Mouse (Mus musculus) liver, adult (tissue): Measurements from ENCODE around the gene Sephs1.
A peak's percentile ranks its signal among the peaks of the same experiment; 100 is the strongest.

Experiments used
- GATA4 ChIP-seq: IDR thresholded peaks from 2 replicates; pipeline ENCODE4 v1.6.1; 2014; ENCODE audit warnings: mild to moderate bottlenecking, low read length; ENCODE audit not compliant: insufficient replicate concordance

Gene Sephs1

DNA sequence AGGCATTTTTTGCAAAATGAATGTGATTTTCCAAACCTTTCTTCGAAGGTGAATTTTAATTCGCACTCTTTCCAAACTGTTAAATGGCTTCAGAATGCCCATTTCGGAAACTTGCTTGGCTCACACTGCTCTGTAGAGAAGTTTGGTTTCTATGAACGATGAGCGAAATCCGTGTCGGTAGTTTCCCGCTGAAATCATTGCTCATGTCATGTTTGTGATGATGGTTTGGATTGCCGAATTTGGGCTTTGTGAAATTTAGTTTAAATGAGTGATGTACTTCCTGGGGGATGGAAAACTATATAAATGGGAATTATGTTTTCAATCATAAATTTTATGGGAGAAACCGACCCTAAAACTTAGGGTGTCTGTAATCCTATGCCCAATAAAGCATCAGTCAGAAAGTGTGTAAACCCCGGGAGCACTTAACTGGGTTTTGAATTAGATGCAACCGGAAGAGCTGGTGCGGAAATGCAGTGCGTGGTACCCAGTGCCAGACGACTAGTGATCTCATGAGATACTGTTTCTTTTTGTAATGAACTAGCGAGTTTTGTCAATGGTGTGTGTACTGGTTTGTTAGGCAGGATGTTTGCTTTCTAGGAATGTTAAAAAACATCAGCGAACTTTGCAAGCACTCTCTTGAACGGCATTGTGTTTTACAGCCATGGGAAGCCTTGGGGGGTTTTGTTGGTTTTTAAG, 1.8 kb downstream of the Sephs1 start:
- TF ChIP-seq GATA4 = no peak

DNA sequence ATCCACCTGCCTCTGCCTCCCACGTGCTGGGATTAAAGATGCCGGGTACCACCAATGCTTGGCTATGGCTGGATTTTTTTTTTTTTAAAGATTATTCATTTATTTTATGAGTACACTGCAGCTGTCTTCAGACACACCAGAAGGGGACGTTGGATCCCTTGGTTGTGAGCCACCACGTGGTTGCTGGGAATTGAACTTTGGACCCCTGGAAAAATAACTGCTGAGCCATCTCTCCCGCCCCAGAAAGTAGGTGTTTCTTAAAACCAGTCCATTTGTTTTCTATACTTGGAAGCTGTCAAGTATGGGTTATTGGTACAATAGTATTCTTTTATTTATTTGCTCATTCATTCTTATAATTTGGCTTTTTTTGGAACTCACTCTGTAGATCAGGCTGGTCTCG, 5.5 kb downstream of the Sephs1 start:
- no peak for TF ChIP-seq GATA4

DNA sequence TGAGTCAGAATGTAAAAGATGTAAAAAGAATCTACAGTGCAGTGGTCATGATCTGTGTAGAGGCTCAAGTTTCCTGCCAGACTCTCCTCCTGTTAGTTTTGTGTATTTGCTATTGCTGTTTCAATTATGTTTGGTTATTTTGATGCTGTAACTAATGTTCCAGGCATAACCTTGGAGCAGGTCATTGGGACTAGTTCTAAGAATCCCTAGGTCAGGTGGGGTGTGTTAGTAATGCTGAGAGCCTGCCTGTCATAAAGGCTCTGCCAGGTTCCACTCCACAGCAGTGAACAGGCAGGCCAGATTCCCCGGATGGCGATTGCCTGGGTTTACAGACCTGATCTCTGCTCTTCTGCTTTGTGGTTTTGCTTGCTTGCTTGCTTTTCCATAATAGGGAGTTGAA, 14.2 kb downstream of the Sephs1 start:
- TF ChIP-seq GATA4 = no peak

DNA sequence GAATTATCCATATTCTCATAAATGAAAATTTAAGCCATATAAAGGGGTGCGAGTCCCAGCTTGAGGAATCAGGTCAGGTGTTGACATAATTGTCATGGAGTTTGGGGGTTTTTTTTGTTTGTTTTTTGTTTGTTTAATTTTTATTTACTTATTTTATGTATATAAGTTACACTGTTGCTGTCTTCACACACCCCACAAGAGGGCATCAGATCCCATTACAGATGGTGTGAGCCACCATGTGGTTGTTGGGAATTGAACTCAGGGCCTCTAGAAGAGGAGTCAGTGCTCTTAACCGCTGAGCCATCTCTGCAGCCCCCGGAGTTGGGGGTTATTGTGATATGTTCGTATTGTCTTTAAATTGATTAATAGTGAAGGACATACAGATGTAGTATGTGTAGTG, 15.6 kb downstream of the Sephs1 start:
- TF ChIP-seq GATA4 = no peak

DNA sequence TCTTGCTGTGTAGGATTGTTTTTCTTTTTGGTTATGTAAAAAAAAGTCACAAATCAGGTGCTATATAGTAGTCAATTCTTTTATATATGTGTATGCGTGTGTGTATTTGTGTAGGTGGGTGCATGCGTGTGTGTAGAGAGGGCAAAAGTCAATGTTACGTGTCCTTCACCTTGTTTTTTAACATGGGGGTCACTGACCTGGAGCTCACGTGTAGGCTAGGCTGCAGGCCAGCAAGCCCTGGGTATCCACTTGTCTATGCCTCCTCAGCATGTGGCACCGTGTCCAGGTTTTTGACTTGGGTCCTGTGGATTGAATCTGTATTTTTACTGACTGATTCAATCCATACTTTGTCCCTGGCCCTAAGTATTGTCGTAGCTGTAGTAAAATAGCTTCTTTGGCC, 19.3 kb downstream of the Sephs1 start:
- no peak for TF ChIP-seq GATA4

DNA sequence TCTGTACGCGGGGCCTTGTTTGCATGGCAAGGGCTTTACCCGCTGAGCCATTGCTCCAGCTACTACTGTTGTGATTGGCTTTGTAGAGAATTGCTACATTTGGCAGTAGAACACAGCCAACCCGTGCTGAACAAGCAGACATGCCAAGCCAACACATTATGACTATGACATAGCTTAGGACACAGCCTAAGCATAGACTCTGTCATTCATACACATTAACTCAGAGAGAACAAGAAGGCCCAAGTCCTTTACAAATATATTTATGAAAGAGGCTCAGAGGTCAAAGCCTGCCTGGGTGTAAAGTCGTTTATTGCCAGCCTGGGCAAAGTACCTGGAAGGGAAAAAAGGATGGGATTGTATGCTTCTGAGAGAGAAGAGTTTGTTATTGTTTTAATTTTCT, 21.0 kb downstream of the Sephs1 start:
- no peak for TF ChIP-seq GATA4

DNA sequence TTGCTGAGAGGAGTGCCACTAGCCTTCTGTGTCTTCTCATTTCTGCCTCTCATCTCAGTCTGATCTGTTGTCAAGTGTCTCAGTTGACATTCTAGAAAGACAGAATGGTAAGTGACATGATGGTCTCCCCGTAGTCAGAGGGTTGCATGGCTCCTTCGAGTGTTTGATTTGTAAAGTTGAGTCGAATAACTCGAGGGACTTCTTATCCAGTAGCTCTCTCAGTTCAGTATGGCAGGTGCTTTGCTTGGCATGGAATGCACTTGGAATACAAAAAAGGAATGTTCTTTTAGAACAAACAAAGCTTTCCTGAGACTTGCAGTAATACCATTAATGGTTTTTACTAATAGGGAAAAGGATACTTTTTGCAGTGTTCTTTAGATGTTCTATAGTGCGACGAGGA, 25.8 kb downstream of the Sephs1 start:
- no peak for TF ChIP-seq GATA4

DNA sequence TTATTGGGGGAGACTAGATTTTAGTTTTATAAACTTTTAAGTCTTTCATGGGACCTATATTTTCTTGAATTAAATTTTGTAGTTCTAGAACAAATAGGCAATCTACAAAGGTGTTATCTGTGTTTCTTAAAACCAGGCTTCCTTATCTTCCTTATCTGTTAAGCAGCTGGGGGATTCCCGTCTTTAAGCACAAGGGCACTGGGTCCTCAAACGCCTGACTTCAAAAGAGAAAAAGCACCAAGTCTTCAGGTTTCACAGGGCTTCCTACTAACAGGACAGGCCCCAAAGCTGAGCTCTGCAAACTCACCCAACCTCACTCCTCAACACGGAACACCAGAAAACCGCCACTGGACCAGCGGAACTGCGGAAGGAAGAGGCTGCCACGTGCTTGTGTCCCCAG, 26.6 kb downstream of the Sephs1 start:
- TF ChIP-seq GATA4 = no peak

DNA sequence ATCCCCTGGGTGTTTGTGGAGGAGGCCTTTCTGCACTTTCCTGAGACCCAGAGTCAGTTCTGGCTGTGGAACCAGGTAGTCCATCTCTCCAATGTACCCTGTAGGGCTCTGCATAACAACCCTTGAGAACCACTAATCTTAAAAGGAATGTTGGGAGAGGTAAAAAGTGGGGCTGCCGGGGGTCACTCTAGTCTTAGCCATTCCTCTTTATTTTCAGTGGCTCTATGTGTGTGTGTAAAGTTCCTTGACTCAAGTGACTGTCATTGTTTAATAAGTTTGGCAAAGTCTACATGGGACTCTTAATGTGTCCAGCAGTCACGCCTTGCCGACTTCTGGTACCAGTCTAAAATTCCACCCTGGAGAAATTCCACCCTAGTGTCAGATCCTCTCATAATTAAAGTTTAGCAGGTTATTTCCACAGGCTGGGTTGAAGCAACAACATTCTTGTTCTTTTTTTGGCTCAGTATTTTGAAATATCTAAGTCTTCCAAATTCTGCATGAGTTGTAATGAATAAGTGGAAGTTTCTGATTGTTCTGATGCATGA, 27.5 kb downstream of the Sephs1 start:
- no peak for TF ChIP-seq GATA4

DNA sequence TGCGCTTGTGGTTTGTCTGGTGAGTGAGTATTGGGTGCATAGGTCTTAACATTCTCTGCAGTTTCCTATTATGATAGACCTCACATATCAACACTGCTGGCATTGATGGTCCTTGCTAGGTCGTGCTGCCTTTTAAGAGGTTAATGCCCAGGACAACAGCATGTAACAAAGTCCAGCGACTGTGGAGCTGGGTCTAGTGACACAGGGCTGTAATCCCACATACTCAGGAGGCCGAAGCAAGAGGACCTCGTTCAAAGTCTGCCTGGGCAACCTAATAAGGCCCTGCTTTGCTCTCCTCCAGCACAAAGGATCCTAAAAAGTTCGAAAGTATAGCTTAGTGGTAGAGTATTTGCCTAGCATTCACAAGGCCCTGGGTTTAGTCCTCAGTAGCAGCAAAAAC, 28.5 kb downstream of the Sephs1 start:
- TF ChIP-seq GATA4 = no peak

DNA sequence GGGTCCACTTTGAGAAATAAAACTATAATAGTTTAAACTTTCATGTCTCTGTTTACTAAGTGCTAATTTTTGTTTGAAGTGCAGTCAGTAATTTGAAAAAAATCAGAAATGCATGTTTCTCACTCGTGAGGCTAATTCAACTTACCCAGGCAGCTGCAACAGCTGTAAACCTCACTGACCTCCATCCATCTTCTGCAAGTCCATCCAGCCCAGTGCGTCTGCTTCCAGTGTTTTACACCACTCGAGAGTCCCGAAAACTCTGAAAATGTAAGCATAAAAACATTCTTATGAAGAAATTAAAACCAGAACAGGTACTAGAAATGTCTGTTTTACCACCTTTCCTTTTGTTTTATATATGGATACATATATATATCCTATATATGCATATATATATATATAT, 29.2 kb downstream of the Sephs1 start:
- TF ChIP-seq GATA4 = no peak

DNA sequence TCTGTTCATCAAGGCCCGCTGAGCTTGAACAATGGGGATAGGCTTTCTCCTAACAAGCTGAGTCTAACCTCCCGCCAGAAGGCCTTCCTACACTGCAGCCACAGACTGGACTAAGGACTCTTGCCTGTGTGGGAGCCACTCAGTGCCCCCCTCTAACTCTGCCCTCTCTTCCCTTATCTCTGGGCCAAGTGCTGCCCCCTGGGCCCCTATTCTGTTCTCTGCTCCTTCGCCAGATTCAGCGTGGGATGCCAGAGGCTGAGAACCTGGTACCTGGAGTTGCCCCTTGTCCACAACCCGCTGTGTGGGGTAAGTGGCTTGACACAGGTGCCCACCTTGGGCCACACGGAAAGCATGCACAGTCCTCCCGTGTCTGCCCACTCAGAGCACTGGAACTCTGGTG, 32.6 kb downstream of the Sephs1 start:
- TF ChIP-seq GATA4 = no peak

DNA sequence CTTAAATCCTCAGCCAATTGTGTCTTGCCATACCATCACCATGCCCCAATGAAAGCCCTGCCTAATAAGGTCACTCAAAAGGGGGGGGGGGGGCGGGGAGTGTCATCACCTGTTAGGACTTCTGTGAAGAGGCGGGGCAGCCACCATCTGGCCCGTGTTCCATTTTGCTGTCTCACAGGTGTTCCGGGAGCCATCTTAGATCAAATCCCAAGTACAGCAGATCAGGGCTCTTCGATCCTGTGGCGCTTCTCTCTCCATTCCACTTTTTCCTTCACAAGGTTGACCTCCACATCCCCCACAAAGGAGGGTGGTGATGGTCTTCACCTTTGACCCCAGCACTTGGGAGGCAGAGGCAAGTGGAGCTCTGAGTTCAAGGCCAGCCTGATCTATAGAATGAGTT, 34.7 kb downstream of the Sephs1 start:
- no peak for TF ChIP-seq GATA4

DNA sequence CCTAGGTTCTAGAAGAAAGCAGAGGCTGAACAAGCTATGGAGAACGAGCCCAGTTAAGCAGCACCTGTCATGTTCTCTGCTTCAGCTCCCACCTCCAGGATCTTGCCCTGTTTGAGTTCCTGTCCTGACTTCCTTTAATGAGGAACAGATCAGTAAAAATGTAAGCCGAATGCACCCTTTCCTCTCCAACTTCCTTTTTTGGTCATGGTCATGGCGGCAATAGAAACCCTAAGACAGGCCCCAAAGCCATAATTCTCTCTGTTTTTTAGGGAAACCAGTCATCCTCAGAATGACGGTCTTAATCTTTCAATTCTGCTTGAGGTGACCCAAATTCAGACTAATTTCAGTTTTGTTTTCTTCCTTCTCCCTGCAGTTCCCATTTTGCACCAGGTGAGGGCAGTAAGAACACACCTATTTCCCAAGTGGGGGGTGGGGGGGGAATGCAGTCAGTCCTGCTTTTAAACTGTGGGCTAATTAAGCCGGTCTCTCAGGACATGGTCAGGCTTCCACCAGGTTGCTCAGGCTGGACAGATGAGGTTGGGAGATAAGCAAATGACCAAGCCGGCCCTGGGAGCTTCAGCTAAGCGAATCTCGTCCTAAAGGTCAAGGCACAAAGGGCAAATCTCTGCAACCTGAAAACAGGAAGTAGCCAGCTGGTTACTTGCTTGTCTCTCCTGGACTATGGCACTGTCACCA, 36.1 kb downstream of the Sephs1 start:
- peak; percentile 100 for TF ChIP-seq GATA4

DNA sequence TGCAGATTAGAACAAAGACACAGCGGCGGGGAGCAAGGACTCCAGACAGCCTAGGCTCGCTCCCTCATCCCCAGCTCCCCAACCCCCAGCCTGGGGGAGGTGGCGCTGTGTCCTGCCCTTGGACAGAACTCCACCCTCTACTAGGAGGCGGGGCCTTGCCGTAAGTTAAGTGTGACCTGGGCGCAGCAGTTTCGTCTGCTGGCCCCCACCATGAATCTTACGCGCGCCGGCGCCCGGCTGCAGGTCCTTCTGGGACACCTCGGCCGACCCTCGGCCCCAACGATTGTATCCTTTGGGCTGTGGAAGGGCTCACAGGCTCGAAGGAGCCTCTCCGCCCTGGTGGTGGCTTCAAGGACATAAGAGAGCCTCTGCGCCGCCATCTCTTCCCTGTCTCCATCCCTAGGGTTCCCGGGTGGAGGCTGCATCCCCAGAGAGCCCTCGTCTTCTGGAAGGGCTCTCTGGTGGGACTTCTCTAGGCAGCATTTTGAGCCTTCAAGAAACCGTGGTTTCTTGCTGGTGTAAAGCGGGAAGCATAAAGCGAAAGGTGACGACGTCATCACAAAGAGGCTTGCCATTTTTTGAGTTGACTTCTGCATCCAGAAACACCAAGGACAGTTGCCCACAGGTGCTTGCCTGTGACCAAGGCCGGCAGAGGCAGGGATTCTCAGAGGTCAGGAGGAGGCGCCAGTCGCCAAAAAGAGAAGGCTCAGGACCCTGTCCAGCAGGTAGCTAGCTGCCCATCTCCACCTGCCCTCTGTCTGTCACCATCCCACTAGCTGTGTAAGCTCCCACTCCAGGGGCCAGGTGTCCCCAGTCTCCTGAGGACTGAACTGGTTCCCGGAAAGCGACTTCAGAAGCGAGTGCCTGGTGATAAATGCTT, 37.7 kb downstream of the Sephs1 start, which contains the start of gene Phyh:
Gene Phyh, plus strand, starts transcription at position 160 of the 880 bp plus-strand sequence.
- TF ChIP-seq GATA4 = peak; percentile 25; the same call in 1 of the 2 replicates
